ENCODE assay signal across 8 mouse cellular contexts in genomic region chr1:162184003-162184748, GRCm38 (mm10).
DNase-seq lines count a peak whose midpoint lies in the region; ATAC-seq and TF ChIP-seq lines count a peak whose summit lies in the region.

No protein-coding gene starts in this region.

- no peak for DNase-seq in thymus, adult 2 months
- DNase-seq in thymus, postnatal 4 days, result no peak
- DNase-seq in fibroblast of lung, adult 2 months (ENCODE audit: low read depth), result peak; percentile 51
- peak; percentile 68 to 82 for DNase-seq in heart, postnatal 10 days
- DNase-seq in kidney, postnatal 4 days, result peak; percentile 66 to 72
- no peak for DNase-seq in layer of hippocampus, postnatal 10 days (ENCODE audit: low spot score in 2 of 2)
- DNase-seq in spleen, adult 12 weeks (ENCODE audit: low spot score), result no peak

- H3K9me3 ChIP-seq in stomach, embryonic 16.5 days (replicated peaks; ENCODE audit: control insufficient read depth, low read length), result no peaks in the 10 kb centered on the region

- no peak for TF ChIP-seq CTCF in thymus, adult 2 months (IDR thresholded peaks at IDR 0.05; ENCODE audit: borderline replicate concordance, control insufficient read depth, extremely low read depth, insufficient read depth, low read length, poor library complexity)

- peak overlapping the region; percentile 44; the same call in 1 of the 2 replicates for H3K9ac ChIP-seq in stomach, embryonic 16.5 days (ENCODE audit: low read length)

- H3K36me3 ChIP-seq in thymus, adult 2 months (ENCODE audit: control insufficient read depth, insufficient read depth, low read length), result no peaks in the 10 kb centered on the region
- no peaks in the 10 kb centered on the region for H3K36me3 ChIP-seq in stomach, embryonic 16.5 days (ENCODE audit: control insufficient read depth, insufficient read depth, low read length)

- intact Hi-C loops in heart, postnatal 10 days (cut with DNase I), result no loop called here

- H3K4me3 ChIP-seq in thymus, adult 2 months (ENCODE audit: control insufficient read depth, insufficient read depth, low read length), result no peak overlapping the region
- no peak overlapping the region for H3K4me3 ChIP-seq in stomach, embryonic 16.5 days (replicated peaks; ENCODE audit: low read length)

- 85% methylated on average over 14 of the region's 14 CpGs for WGBS in thymus, adult 2 months
- WGBS in stomach, embryonic 16.5 days, result 39% methylated on average over 14 of the region's 14 CpGs

- peak overlapping the region; percentile 35; the same call in 1 of the 2 replicates for H3K27ac ChIP-seq in thymus, adult 2 months (ENCODE audit: control insufficient read depth, insufficient read depth, low read length)
- peak overlapping the region; percentile 79 for H3K27ac ChIP-seq in stomach, embryonic 16.5 days (ENCODE audit: low read length)

- TF ChIP-seq POLR2A in thymus, adult 2 months (IDR thresholded peaks at IDR 0.05; ENCODE audit: control insufficient read depth, extremely low read depth, insufficient read depth, low read length, poor library complexity), result no peak

- no peaks in the 10 kb centered on the region for H3K4me1 ChIP-seq in thymus, adult 2 months (replicated peaks; ENCODE audit: control insufficient read depth, insufficient read depth, low read length)
- peaks cover 33% of the 10 kb centered on the region for H3K4me1 ChIP-seq in stomach, embryonic 16.5 days (ENCODE audit: control insufficient read depth, insufficient read depth, low read length)

- no peaks in the 10 kb centered on the region for H3K27me3 ChIP-seq in thymus, adult 2 months (ENCODE audit: control insufficient read depth, insufficient read depth, low read length)
- no peaks in the 10 kb centered on the region for H3K27me3 ChIP-seq in stomach, embryonic 16.5 days (ENCODE audit: control insufficient read depth, insufficient read depth, low read length)

- ATAC-seq in stomach, embryonic 16.5 days (ENCODE audit: insufficient read depth, low FRiP score), result peak; percentile 32; the same call in 1 of the 2 replicates

- no peak overlapping the region for H3K4me2 ChIP-seq in stomach, embryonic 16.5 days (ENCODE audit: low read depth, low read length)

Comparison
In these comparisons a context has a peak if more than half of its experiments do, and no peak if none do; other contexts are left out.
1. DNase-seq: peak in fibroblast of lung, adult 2 months (single experiment), heart, postnatal 10 days (2 of 2) and kidney, postnatal 4 days (2 of 2); none in thymus, adult 2 months (single experiment), thymus, postnatal 4 days (single experiment), layer of hippocampus, postnatal 10 days (0 of 2) and spleen, adult 12 weeks (single experiment).